Mouse (Mus musculus) liver, postnatal 0 days (tissue): ENCODE results near the gene 9930104L06Rik. TPM values are rescaled to one million over a fixed set of nuclear protein-coding genes. Genes with fewer than 3 reads are reported as not detected.

Experiments used
- ATAC-seq: fragments of 200-750 bp; cut with Nextera tagmentation; 2 replicates; pipeline ENCODE4 v1.8.0; 2017; ENCODE audit warnings: mild to moderate bottlenecking, moderate library complexity
- DNase-seq: peaks from one replicate; pipeline ENCODE4 v3.0.0-alpha.2; 2016
- H3K27ac ChIP-seq: fragments of 300-500 bp; sonication (generic); 2 replicates; pipeline ENCODE4 v1.5.1; 2014; ENCODE audit warnings: antibody characterized with exemption, moderate library complexity, mild to moderate bottlenecking, low read depth
- H3K27me3 ChIP-seq: fragments of 300-500 bp; sonication (generic); 2 replicates; pipeline ENCODE4 v1.6.1; 2014; ENCODE audit warnings: low read length, control low read depth, mixed read lengths; ENCODE audit not compliant: insufficient read depth
- H3K36me3 ChIP-seq: fragments of 300-500 bp; sonication (generic); replicated peaks from 2 replicates; pipeline ENCODE4 v1.6.1; 2014; ENCODE audit warnings: mild to moderate bottlenecking, control low read depth, low read length, moderate library complexity, mixed read lengths; ENCODE audit not compliant: insufficient read depth
- H3K4me1 ChIP-seq: fragments of 300-500 bp; sonication (generic); 2 replicates; pipeline ENCODE4 v1.6.1; 2014; ENCODE audit warnings: antibody characterized with exemption, mild to moderate bottlenecking, control low read depth; ENCODE audit not compliant: insufficient read depth
- H3K4me2 ChIP-seq: fragments of 300-500 bp; sonication (generic); 2 replicates; pipeline ENCODE4 v1.6.1; 2014; ENCODE audit warnings: low read depth, mild to moderate bottlenecking, low read length, moderate library complexity, mixed read lengths
- H3K4me3 ChIP-seq: fragments of 300-500 bp; sonication (generic); 2 replicates; pipeline ENCODE4 v1.5.1; 2014; ENCODE audit warnings: low read depth, low read length
- H3K9ac ChIP-seq: fragments of 300-500 bp; sonication (generic); replicated peaks from 2 replicates; pipeline ENCODE4 v1.6.1; 2014; ENCODE audit warnings: mild to moderate bottlenecking, moderate library complexity
- H3K9me3 ChIP-seq: fragments of 300-500 bp; sonication (generic); 2 replicates; pipeline ENCODE4 v1.6.1; 2016; ENCODE audit warnings: mild to moderate bottlenecking, control low read depth, low read length, mixed read lengths
- CTCF ChIP-seq: sonication (generic); IDR thresholded peaks from 2 replicates; pipeline ENCODE4 v1.5.1; 2016; ENCODE audit warnings: antibody characterized with exemption, low read depth
- EP300 ChIP-seq: IDR thresholded peaks from 2 replicates; pipeline ENCODE4 v1.6.1; 2016; ENCODE audit warnings: antibody characterized with exemption, low read depth, mild to moderate bottlenecking
- WGBS: fragments of 180-500 bp; shearing (Covaris S2); extraction: QIAGEN DNeasy Blood & Tissue Kit; methylation state at CpG from one replicate; pipeline ENCODE4 v1.1.7; 2014; ENCODE audit not compliant: insufficient replicate concordance; 5-methylcytosine and 5-hydroxymethylcytosine counted together
- polyA plus RNA-seq: library from polyadenylated mRNA; unstranded; fragments of >200 nt; fragmentation: Nextera tagmentation; extraction: Ambion mirVana; gene quantifications from 2 replicates; pipeline ENCODE4 v1.2.1, GENCODE M21; 2015

The 9930104L06Rik gene
- polyA plus RNA-seq: 2.4 and 2.6 TPM in 2 replicates

- Histone ChIP-seq H3K9me3 (no peaks in the 10 kb centered on the region), H3K9ac (peak within 1 kb of the TSS; percentile 93), H3K27ac (peak within 1 kb of the TSS; percentile 75), H3K4me3 (peak within 1 kb of the TSS; percentile 97), H3K27me3 (no peaks in the 10 kb centered on the region), H3K36me3 (peaks cover 10% of the 10 kb centered on the region), H3K4me2 (peak within 1 kb of the TSS; percentile 95), H3K4me1 (peaks cover 15% of the 10 kb centered on the region)
- DNase-seq (peak; percentile 94), ATAC-seq (peak; percentile 100)
- no peak for TF ChIP-seq CTCF
- peak; percentile 81 for TF ChIP-seq EP300
- WGBS: under 1% methylated on average over 52 of the region's 52 CpGs
Measured at GRCm38 (mm10) chr4:124936613-124937471, at the start of gene 9930104L06Rik. 9930104L06Rik (plus strand) TSS chr4:124937048.

GRCm38 (mm10) chr4:124888702-124889101 lies 48.1 kb upstream of the 9930104L06Rik start:
- H3K4me1 ChIP-seq: no peaks in the 10 kb centered on the region
- ATAC-seq (no peak), DNase-seq (no peak)
- H3K27ac ChIP-seq: no peak overlapping the region
- peaks cover 29% of the 10 kb centered on the region for H3K27me3 ChIP-seq
- TF ChIP-seq CTCF (no peak), EP300 (no peak)
- no peaks in the 10 kb centered on the region for H3K9me3 ChIP-seq
- no peaks in the 10 kb centered on the region for H3K36me3 ChIP-seq
- 68% methylated on average over 7 of the region's 7 CpGs for WGBS
- H3K4me2 ChIP-seq: no peak overlapping the region
- no peak overlapping the region for H3K4me3 ChIP-seq
- H3K9ac ChIP-seq: no peak overlapping the region

- no peak overlapping the region for H3K4me2 ChIP-seq
- 80% methylated on average over 2 of the region's 2 CpGs for WGBS
- H3K4me3 ChIP-seq: no peak overlapping the region
- TF ChIP-seq CTCF (no peak), EP300 (no peak)
- H3K36me3 ChIP-seq: no peaks in the 10 kb centered on the region
- peaks cover 32% of the 10 kb centered on the region for H3K27me3 ChIP-seq
- DNase-seq (no peak), ATAC-seq (no peak)
- H3K4me1 ChIP-seq: no peaks in the 10 kb centered on the region
- H3K27ac ChIP-seq: no peak overlapping the region
- no peaks in the 10 kb centered on the region for H3K9me3 ChIP-seq
- no peak overlapping the region for H3K9ac ChIP-seq
Measured at GRCm38 (mm10) chr4:124889935-124890334, 46.9 kb upstream of the 9930104L06Rik start.

GRCm38 (mm10) chr4:124890831-124891230 lies 46.0 kb upstream of the 9930104L06Rik start:
- no peaks in the 10 kb centered on the region for H3K9me3 ChIP-seq
- H3K4me1 ChIP-seq: no peaks in the 10 kb centered on the region
- H3K27me3 ChIP-seq: peaks cover 40% of the 10 kb centered on the region
- 73% methylated on average over 5 of the region's 5 CpGs for WGBS
- H3K9ac ChIP-seq: no peak overlapping the region
- H3K4me2 ChIP-seq: no peak overlapping the region
- TF ChIP-seq EP300 (no peak), CTCF (no peak)
- no peak overlapping the region for H3K27ac ChIP-seq
- H3K36me3 ChIP-seq: no peaks in the 10 kb centered on the region
- no peak for ATAC-seq
- no peak overlapping the region for H3K4me3 ChIP-seq
- no peak for DNase-seq

GRCm38 (mm10) chr4:124893769-124894168 lies 43.1 kb upstream of the 9930104L06Rik start:
- H3K27me3 ChIP-seq: peaks cover 41% of the 10 kb centered on the region
- TF ChIP-seq EP300 (no peak), CTCF (no peak)
- no peak for DNase-seq
- H3K4me1 ChIP-seq: no peaks in the 10 kb centered on the region
- no peak overlapping the region for H3K4me2 ChIP-seq
- no peak overlapping the region for H3K4me3 ChIP-seq
- no peak overlapping the region for H3K27ac ChIP-seq
- no peaks in the 10 kb centered on the region for H3K36me3 ChIP-seq
- ATAC-seq: no peak
- H3K9ac ChIP-seq: no peak overlapping the region
- 39% methylated on average over 6 of the region's 6 CpGs for WGBS
- no peaks in the 10 kb centered on the region for H3K9me3 ChIP-seq

GRCm38 (mm10) chr4:124894508-124895428 lies 42.1 kb upstream of the 9930104L06Rik start:
- no peak for TF ChIP-seq CTCF
- no peak for TF ChIP-seq EP300

More at GRCm38 (mm10) chr4:124894508-124895428, 42.1 kb upstream of the 9930104L06Rik start:
- Histone ChIP-seq H3K4me2 (peak overlapping the region; percentile 57), H3K27ac (no peak overlapping the region), H3K27me3 (peaks cover 38% of the 10 kb centered on the region), H3K36me3 (no peaks in the 10 kb centered on the region), H3K4me1 (no peaks in the 10 kb centered on the region), H3K4me3 (peak overlapping the region; percentile 17; the same call in 1 of the 2 replicates), H3K9ac (no peak overlapping the region), H3K9me3 (no peaks in the 10 kb centered on the region)
- ATAC-seq: no peak
- WGBS: 3% methylated on average over 82 of the region's 83 CpGs
- DNase-seq: no peak
